Mouse (Mus musculus) Patski (cell line): Measurements from ENCODE around the gene Snx29. TPM values are rescaled to one million over a fixed set of nuclear protein-coding genes. Genes with fewer than 3 reads are reported as not detected.

ENCODE experiments used
- ATAC-seq: fragments of 100-300 bp; one replicate; pipeline ENCODE4 v1.8.0; 2021
- CTCF ChIA-PET: fragments of 350-600 bp; sonication (Branson Sonifier 250); formaldehyde crosslinking; loops from one replicate; lab custom pipeline; 2022; ENCODE audit warnings: inconsistent platforms; lab: Charles Lee
- POLR2A ChIA-PET: fragments of 350-600 bp; sonication (Branson Sonifier 250); formaldehyde crosslinking; loops from one replicate; lab custom pipeline; 2022; ENCODE audit warnings: antibody characterized with exemption, inconsistent platforms; lab: Charles Lee
- DNase-seq: peaks from one replicate; pipeline ENCODE4 v3.0.0-alpha.2; 2011; ENCODE audit warnings: low read depth, low spot score
- H3K27me3 ChIP-seq: fragments of 371-371 bp; one replicate; pipeline ENCODE4 v1.5.1; 2021
- CTCF ChIP-seq: fragments of 100-300 bp; IDR thresholded peaks from one replicate; pipeline ENCODE4 v1.5.1; 2021
- in situ Hi-C: fragments of 300-500 bp; cut with MboI; formaldehyde crosslinking; loops from 3 replicates; pipeline ENCODE4 v1.11.1; 2018; ENCODE audit warnings: low pct_unique_long_range_greater_than_20kb, mixed read lengths
- polyA plus RNA-seq: library from polyadenylated mRNA; unstranded; gene quantifications from one replicate; pipeline ENCODE4 v1.2.3, GENCODE M21; 2021

The Snx29 gene
- polyA plus RNA-seq, 1 experiment from 2014 or later = 11.9 TPM

DNA sequence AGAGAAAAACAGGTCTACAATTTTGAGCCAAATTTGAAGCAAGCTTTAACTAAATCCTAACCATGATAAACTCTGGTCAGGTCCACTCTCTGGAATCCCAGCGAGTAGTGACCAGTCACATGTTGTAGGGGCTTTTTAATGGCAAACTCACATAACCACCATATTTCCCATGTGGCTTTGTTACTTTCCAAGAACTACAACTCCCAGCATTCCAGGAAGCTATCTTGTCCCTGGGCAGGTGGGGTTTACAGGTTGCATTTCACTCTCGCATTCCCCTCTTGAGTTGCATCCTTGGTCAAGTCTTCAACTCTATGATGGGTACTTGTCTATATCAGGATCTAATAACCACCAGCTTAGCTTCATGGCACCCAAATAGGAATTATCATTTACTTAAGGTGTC, 17.2 kb upstream of the Snx29 start:
- POLR2A ChIA-PET = no interaction called here
- CTCF ChIA-PET = no interaction called here
- in situ Hi-C loops = no loop called here
- H3K27me3 ChIP-seq = no peaks in the 10 kb centered on the region
- TF ChIP-seq CTCF = no peak
- DNase-seq (no peak), ATAC-seq (no peak)

DNA sequence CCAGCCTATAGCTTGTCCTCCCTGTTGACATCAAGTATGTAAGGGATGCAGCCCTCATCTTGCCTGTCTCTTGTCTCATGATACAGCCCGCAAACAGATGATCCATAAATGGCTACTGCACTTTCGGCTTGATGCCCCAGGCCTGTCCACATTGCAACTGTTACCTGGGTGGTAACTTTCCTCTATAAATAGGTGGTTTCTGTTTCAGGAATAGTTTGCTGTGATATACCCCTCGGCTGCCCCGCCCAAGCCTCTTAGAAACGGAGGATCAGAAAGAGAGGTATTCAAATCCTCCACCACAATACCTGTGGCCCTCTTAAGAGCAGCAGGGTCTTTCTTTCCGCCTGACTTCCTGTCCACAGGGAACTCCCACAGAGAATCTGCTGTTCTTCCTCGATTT, 9.2 kb upstream of the Snx29 start, which contains the start of gene Tnfrsf17:
TSS of gene Tnfrsf17 (plus strand) at position 301 of the 400 bp plus-strand sequence.
- TF ChIP-seq CTCF = no peak
- ChIA-PET CTCF (no interaction called here), POLR2A (no interaction called here)
- no peaks in the 10 kb centered on the region for H3K27me3 ChIP-seq
- in situ Hi-C loops = no loop called here
- ATAC-seq (no peak), DNase-seq (no peak)

DNA sequence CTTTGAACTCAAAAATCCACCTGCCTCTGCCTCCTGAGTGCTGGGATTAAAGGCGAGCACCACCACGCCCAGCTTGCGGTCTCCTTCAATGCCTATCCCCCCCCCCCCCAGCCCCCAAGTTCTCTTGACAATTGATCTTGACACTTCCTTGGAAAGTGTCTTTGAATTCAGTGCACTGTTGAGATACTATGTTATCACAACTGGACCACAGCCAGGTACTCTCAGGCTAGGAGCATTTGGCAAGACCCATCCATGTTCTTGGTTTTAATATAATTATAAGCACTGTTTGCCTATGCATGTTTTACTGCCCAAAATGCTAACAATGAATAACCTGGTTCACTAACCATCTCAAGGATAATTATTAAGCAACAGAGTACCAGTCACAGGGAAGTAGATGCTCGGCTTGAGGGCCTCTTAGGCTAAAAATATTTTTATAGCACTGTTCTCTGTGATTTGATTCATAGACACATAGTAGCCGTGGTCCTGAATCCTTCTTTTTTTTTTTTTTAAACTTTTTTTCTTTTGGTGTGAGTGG, 6.9 kb upstream of the Snx29 start:
- TF ChIP-seq CTCF = no peak
- in situ Hi-C loops = loop anchor here (5.0 kb wide), 1 partner anchor 96 kb away; no protein-coding TSS in a partner anchor
- peak; percentile 77 for ATAC-seq
- no peaks in the 10 kb centered on the region for H3K27me3 ChIP-seq
- ChIA-PET POLR2A (no interaction called here), CTCF (no interaction called here)
- no peak for DNase-seq

DNA sequence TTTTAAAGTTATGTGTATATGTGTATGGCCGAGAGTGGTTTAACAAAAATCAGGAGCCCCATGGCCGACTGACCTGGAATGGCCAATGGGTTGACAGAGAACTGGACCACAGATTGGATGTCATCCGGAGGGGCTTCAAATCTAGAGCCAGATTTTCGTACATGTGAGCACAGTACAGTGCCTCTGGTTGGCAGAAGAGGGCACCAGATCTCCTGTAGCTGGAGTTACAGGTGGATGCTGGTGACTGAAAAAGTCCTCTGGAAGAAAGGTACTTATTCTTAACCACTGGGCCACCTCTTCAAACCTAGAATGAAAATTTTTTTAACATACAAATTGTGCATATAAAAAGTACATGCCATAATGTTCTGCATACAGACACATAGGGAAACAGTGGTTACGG, 6.0 kb upstream of the Snx29 start:
- ChIA-PET CTCF (no interaction called here), POLR2A (no interaction called here)
- DNase-seq (no peak), ATAC-seq (no peak)
- TF ChIP-seq CTCF = peak; percentile 71
- H3K27me3 ChIP-seq = no peaks in the 10 kb centered on the region
- in situ Hi-C loops = loop anchor here (5.0 kb wide), 1 partner anchor 96 kb away; no protein-coding TSS in a partner anchor

DNA sequence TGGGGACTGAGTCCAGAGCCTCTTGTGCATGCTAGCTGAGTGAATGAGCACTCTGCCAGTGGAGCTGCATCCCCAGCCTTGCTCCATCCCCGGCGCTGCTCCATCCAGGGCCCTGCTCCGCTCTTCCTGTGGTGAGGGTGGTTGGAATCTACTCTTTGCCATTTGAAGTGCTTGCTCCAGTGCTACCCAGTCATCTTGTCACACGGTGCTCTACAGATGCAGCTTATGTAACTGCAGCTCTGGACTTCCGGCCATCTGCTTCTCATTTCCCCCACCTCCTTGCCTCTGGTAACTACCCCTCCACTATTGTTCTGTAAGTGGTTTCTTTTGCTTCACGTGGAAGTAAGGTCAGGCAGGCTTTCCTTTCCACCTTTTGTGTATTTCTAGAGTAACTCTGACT, 5.4 kb upstream of the Snx29 start:
- DNase-seq (no peak), ATAC-seq (no peak)
- H3K27me3 ChIP-seq = no peaks in the 10 kb centered on the region
- TF ChIP-seq CTCF = no peak
- in situ Hi-C loops = loop anchor here (5.0 kb wide), 1 partner anchor 95 kb away; no protein-coding TSS in a partner anchor
- POLR2A ChIA-PET = no interaction called here
- CTCF ChIA-PET = no interaction called here

DNA sequence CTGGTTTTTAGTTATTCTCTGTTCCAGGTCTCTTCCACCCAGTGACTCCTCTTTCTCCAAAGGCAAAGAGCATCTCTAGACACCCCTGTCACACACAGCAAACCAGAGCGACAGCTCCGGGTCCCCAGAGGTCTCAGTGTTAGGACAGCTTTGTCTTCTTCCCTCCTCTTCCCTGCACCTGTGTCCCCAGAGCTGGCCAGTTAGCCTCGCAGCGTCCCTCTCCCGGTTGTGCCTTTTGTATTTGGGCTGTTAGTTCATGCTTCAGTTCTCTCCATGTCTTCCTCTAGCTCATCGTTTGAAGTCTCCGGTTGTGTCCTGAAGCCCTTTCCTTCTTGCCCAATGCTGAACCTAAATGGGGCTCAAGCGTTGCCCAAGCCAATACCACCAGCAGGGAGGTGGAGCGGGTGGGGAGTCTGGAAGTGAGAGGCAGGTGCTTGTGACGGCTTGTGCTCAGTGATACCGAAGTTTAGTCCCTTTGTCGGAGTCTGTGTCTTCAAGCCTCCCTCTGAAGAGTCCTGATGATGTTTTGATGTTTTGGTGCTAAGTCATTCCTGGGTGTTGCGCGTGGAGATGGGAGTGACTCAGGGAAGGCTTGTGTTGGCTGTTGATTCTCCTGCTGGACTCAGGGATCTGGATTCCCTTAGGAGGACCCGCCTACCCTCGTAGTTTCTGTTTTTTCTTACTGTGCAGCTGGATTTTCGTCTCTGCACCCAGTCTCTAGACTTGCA, 780 bp downstream of the Snx29 start:
- DNase-seq (no peak), ATAC-seq (peak; percentile 53)
- H3K27me3 ChIP-seq = no peaks in the 10 kb centered on the region
- TF ChIP-seq CTCF = no peak
- POLR2A ChIA-PET = interaction anchor here (0.6 to 1.4 kb wide), 4 partner anchors 42 to 125 kb away, joined by 3 to 6 read pairs (median 4); no protein-coding TSS in a partner anchor
- CTCF ChIA-PET = interaction anchor here (2.0 to 2.2 kb wide), 2 partner anchors 8 to 94 kb away, joined by 5 to 6 read pairs; no protein-coding TSS in a partner anchor
- in situ Hi-C loops = no loop called here

DNA sequence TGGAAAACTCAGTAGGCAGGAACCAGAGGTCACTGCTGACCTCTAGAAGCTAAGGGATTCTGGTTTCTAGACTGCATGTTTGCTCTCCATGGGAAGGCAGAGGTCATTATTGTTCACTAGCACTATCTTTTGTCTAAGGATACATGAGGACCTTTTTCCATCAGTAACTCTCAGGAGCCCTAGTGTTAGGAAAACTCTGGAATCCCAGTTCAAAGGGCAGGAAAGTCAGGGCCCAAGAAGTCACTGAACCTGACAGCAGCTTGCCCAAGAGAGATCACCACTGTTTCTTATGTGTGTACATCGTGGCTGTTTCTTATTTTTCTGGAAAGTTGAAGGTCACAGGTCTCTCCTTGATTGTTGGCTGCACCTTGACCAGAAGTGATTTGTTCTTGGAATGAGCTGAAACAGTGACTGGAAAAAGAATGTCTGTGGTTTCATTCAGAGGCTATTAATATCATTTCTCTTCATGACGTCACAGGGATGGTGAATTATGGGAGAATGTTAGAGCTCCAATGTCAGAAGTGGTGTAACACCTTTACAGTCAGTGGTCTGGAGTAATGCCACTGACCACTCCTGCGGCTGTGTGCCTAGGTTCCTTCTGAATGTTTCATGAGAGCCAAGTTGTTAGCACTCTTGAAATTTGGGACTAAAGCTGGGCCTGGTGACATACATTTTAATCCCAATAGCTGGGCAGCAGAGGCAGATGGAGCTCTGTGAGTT, 7.5 kb downstream of the Snx29 start:
- POLR2A ChIA-PET = interaction anchor here (0.9 kb wide), 1 partner anchor 32 kb away, joined by 3 read pairs; no protein-coding TSS in a partner anchor
- in situ Hi-C loops = no loop called here
- no peak for TF ChIP-seq CTCF
- CTCF ChIA-PET = interaction anchor here (1.0 to 2.0 kb wide), 4 partner anchors 12 to 35 kb away, joined by 3 to 8 read pairs (median 4); no protein-coding TSS in a partner anchor
- no peaks in the 10 kb centered on the region for H3K27me3 ChIP-seq
- ATAC-seq = peak; percentile 54
- DNase-seq = peak; percentile 41

DNA sequence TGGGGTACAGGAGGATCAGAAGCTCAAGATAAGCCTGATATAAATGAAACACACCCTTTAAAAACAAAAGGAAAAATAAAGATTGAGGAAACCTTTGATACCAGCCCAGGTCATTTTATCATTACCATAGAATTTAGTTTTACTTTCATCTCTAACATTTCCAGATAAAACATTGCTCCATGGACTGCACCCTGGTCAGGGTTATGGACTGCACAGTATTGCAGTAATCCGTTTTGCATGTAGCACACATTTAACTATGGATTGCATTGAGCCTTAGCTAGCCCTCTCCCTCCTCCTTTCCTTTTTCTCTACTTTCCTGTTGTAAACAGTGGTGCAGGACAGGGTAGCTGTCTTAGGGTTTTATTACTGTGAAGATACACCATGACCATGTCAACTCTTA, 8.3 kb downstream of the Snx29 start:
- CTCF ChIA-PET = interaction anchor here (1.0 to 2.0 kb wide), 5 partner anchors 8 to 36 kb away, joined by 3 to 8 read pairs (median 4); partner anchors contain the start of gene Snx29
- in situ Hi-C loops = no loop called here
- DNase-seq = no peak

DNA sequence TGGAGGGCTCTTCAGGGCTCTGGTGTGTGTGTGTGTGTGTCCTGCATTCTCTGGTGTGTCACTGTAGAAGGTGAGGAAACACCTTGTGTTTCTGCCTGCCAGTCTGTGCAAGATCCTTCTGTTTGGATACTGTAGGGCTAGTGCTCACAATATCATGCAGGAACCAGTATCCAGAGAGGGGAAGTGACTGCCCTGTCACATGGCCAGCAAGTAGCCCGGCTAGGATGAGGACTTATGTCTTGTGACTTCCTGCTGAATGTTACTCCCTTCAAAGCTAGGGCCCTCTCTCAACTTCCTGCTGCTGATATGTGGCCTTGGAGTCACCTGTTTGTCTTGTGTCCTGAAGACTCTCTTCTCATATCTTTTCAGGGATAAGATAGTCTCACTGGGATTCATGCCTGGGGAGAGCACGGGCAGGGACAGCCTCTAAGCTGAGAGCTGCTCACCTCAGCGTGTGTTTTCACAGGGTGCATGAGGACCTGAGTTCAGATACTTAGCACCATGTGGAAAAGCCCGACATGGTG, 20.6 kb downstream of the Snx29 start:
- in situ Hi-C loops = no loop called here
- CTCF ChIA-PET = interaction anchor here (1.9 kb wide), 1 partner anchor 13 kb away, joined by 8 read pairs; no protein-coding TSS in a partner anchor

More for the DNA sequence above, 8.3 kb downstream of the Snx29 start:
- no peak for ATAC-seq
- POLR2A ChIA-PET = interaction anchor here (0.9 kb wide), 1 partner anchor 32 kb away, joined by 3 read pairs; no protein-coding TSS in a partner anchor
- no peaks in the 10 kb centered on the region for H3K27me3 ChIP-seq
- no peak for TF ChIP-seq CTCF

DNA sequence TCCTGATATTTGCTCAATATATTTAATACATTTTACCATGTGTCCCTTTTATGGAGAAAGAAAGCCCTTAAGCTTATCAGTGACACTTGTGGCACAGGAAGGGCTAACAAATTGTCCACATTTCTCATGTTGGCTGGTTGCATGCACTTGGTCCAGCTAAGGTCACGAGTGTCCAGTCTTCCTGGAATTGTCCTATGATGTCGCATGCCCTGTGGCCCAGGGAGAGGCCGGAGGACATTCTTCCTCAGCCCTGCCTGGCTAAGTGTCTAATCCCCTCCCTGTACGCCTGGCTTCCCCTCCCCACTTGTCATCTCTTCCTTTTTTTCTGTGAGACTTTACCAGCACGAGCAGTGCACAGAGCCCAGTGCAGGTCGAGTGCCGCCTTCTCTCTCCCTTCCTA, 29.2 kb downstream of the Snx29 start:
- ATAC-seq (no peak), DNase-seq (no peak)
- POLR2A ChIA-PET = no interaction called here
- no peak for TF ChIP-seq CTCF
- CTCF ChIA-PET = no interaction called here
- H3K27me3 ChIP-seq = no peaks in the 10 kb centered on the region
- in situ Hi-C loops = no loop called here

More for the DNA sequence above, 20.6 kb downstream of the Snx29 start:
- ATAC-seq = no peak
- no peak for DNase-seq
- TF ChIP-seq CTCF = no peak
- POLR2A ChIA-PET = interaction anchor here (1.5 kb wide), 1 partner anchor 22 kb away, joined by 3 read pairs; no protein-coding TSS in a partner anchor
- H3K27me3 ChIP-seq = no peaks in the 10 kb centered on the region
